Mouse (Mus musculus): ENCODE results near the gene Pip4k2b.
"Not testable (repeated sequence)": the region's sequence is repeated elsewhere in the genome, so short reads cannot be mapped to it uniquely, and the experiment has no call there.

The Pip4k2b gene

DNA sequence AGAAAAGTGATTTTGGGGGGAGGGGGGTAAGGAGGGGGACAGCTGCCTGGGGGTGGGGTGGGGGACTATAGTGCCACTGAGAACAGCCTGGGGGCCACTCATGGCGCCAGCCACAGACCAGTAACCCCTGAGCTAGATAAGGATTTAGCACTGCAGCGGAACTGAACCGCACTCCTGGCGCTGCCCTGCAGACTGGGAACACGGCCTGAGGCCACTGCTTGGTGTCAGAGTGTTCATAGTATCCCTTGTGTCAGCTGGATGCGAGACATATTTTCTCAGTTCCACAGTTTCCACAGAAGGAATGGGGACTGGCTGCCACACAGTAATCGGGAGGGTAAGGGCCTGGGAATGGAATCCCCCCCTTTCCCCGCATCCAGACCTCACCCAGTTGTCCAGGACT lies 28.5 kb downstream of the Pip4k2b start:
- no peak for DNase-seq (ENCODE audit: extremely low read depth, low read depth, low spot score)

DNA sequence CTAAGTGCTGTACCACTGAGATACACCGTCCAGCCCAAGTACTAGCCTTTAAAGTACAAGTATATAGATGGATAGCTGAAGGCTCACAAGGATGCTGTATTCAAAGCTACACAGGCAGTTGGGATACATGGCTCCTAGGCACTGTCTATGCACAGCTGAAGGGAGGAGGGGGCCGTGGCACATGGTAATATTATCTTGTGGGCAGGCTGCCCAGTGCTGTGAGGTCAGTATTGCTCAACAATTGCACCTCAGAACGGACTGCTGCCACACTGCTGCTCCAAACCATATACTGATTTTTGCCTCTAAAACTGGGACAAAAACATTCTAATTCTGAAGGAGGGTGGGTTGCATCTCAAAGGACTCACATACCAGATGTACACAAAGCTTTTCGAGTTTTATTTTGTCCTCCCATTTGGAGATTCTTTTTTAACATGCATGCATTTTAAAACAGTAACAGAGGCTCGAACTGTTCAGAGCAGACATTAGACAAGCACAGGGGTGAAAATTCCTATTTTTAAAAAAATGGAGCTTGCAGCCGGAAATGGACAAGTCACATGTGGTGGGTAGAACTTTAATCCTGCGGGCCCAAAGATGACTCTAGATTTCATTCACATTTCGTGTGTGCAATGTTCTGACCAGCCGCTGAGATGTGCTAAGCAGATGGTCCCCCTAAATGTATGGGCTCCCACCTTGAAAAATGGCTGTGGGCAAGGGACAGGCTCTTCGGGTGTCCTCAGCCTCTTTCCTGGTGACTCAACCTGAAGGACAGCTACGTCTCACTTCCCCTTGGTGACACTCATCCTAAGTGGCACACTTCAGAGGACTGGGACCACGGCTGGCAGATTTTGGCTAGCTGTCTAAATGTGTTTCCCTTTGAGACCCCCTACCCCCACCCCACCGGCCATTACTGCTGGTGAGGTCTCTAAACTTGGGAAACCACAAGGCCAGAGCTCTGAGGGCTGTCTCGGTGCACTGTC lies 29.4 kb downstream of the Pip4k2b start:
- DNase-seq (ENCODE audit: extremely low read depth, low read depth, low spot score), result no peak

DNA sequence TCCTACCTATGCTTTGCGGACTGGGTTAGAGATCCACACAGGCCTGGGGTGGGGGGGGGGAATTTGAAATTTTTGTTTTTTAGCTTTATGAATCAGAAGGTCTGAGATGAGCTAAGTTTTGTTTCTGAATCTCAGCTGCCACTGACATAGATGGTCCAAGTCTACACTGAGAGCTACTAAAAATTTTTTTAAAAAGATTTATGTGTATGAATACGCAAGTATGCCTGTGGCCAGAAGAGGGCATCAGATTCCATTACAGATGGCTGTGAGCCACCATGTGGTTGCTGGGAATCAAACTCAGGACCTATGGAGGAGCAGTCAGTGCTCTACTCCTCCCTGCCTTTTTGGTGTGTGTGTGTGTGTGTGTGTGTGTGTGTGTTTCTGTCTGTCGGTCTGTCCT lies 30.1 kb downstream of the Pip4k2b start:
- DNase-seq (ENCODE audit: extremely low read depth, low read depth, low spot score), result no peak

DNA sequence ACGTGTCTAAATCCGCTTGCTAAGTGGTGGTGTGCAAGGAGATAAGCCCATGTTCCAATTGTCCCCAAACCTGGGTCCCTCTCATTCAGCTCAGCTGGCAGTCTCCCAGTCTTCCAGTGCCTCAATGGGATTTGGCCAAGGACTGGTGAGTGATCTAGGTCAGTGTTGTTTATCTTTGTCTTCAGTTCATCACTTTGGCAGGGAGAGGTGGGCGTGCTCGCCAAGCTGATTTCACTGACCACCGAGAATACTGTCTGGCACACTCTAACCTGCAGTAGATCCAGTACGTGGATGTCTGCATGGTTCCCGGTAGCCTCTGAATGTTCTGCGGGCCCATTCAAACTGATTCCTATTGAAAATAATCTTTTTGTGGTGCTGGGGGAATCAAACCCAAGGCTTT lies 30.6 kb downstream of the Pip4k2b start:
- DNase-seq (ENCODE audit: extremely low read depth, low read depth, low spot score), result no peak

DNA sequence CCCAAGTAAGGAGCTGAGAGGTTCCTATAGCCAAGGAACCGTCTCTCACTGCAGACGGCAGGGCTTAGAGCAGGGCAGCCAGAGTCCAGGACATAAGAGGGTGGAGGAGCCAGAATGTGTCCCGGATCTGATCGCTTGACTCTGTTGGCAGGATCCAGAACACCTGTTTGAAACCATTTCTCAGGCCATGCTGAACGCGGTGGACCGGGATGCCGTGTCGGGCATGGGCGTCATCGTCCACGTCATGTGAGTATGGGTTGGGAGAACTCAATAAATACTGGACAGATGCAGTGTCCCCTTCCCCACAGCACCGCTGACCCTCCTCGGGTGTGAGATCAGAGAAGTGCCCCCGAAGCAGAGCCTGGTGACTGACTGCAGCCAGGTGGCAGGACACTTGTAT lies 32.2 kb downstream of the Pip4k2b start:
- no peak for DNase-seq (ENCODE audit: extremely low read depth, low read depth, low spot score)

DNA sequence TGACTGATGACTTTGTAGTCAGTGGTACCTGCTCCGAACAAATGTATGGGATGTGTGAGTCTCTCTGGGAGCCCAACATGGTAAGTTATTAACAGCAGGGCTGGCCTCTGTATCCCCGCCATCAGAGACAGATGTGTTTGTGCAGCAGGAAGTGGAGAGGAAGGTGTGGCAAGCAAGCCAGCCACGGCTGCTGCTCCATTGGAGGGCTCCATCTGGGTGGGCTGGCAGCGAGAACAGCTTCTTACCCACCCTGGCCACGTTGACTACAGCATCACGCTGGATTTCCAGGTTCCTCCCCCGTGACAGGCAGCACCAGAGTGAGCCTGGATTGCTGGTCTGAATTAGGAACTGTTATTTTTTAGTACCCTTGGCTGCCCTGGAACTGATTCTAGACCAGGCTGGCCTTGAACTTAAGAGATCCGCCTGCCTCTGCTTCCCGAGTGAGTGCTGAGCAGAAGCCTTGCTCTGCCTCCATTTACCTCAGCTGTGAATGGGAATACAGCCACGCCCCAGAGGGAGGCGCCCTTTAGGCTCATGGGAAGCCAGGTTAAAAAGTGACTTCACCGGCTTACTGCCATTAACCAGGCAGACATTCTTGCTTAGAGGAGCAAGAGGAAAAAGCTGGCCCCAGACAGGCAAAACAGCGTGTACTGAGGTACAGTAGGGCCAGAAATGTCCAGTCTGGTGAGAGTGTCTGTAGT lies 33.2 kb downstream of the Pip4k2b start:
- no peak for DNase-seq (ENCODE audit: extremely low read depth, low read depth, low spot score)

DNA sequence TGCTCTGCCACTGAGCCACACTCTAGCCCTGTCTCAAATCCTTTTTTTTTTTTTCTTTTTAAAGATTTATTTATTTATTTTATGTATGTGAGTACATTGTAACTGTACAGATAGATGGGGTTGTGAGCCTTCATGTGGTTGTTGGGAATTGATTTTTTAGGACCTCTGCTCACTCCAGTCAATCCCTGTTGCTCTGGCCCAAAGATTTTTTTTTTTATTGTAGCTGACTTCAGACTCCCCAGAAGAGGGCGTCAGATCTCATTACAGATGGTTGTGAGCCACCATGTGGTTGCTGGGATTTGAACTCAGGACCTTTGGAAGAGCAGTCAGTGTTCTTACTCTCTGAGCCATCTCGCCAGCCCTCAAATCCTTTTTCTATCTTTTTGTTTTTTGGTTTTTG lies 34.4 kb downstream of the Pip4k2b start:
- DNase-seq (ENCODE audit: extremely low read depth, low read depth, low spot score), result not testable (repeated sequence)

DNA sequence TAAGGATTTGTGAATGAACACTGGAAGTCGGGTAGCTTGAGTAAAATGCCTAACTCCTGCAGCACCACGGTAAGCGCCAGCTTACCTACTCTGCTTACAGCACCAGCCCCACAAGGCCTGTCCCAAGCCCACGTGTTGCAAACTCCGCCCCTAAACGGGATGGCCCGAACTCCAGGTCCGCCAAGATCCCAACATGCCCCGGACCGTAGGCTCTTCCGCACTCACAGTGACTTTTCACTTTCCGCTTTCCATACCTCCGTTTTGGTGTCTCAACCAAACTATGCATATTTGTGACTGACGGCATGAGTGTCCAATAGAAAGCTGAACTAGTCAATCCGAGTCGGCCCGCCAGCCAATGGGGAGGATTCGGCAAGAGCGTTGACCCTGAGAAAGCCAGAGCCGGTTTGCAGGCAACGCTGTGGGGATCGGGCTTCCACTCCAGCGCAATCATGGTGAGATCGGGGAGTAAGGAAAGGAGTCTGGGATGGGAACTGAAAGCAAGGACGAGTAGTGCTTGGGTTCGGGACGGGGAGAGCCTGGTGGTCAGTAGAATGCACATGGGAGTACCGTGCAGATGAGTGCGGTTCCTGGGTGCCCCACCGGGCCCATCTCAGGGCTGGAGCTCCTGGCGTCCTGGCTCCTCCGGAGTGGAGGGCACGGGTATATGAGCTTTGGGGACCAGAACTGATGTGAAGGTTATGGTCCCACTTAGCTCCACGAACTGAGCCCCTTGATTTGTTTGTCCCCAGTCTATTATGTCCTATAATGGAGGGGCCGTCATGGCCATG lies 41.3 kb downstream of the Pip4k2b start, which contains the start of gene Psmb3:
TSS of gene Psmb3 (plus strand) at position 361 of the 788 bp plus-strand sequence.
- peak; percentile 99 for DNase-seq (ENCODE audit: extremely low read depth, low read depth, low spot score)

DNA sequence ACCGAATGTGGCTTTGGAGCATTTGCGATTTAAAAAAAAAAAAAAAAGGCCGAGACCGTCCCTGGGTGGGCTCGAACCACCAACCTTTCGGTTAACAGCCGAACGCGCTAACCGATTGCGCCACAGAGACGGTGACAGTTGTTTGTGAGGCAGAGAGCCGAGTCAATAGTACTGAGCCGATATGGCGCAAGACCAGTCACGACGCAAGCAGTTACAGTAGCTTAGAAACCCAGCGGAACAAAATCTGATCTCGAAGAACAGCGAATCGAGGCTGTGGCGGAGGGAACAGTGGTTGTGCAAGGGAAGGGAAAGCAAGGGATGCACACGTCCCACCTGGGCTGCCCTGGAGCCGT lies 42.1 kb downstream of the Pip4k2b start:
- DNase-seq (ENCODE audit: extremely low read depth, low read depth, low spot score), result no peak

DNA sequence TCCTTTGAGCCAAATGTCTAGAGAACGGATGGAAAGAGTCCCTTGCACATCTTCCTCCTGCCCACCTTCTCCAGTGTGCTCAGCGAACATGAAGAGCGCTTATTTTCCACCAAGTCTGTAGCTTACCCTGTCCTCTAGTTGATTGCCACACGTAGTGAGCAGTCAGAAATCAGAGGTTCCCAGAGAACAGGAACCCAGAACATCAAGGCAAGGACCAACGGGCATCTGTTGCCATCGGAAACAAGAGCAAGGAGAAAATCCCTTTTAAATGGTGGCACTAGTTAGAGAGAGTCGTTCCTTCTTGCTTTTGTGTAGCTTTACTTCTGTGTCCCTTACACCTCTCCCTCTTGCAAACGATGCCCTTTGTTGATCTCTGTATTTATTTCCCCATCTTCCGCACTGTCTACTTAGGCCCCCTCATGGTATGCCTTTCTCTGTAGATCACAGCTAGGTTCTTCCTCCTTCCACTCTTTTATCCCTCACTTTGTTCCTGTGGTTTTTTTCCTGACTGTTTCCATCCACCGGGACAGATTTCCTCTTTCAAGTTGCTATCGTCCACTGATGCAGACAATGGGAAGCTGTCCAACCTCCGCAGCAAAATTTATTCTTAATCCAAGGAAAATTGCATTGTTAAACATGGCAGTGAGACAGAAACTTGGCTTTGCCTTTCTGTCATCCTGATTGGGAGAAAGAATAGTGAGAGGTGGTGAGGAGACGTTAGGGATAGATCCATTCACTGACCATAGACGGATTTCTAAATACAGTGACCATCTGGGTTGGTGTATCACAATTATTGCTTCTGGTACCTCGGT lies 42.7 kb downstream of the Pip4k2b start:
- no peak for DNase-seq (ENCODE audit: extremely low read depth, low read depth, low spot score)

DNA sequence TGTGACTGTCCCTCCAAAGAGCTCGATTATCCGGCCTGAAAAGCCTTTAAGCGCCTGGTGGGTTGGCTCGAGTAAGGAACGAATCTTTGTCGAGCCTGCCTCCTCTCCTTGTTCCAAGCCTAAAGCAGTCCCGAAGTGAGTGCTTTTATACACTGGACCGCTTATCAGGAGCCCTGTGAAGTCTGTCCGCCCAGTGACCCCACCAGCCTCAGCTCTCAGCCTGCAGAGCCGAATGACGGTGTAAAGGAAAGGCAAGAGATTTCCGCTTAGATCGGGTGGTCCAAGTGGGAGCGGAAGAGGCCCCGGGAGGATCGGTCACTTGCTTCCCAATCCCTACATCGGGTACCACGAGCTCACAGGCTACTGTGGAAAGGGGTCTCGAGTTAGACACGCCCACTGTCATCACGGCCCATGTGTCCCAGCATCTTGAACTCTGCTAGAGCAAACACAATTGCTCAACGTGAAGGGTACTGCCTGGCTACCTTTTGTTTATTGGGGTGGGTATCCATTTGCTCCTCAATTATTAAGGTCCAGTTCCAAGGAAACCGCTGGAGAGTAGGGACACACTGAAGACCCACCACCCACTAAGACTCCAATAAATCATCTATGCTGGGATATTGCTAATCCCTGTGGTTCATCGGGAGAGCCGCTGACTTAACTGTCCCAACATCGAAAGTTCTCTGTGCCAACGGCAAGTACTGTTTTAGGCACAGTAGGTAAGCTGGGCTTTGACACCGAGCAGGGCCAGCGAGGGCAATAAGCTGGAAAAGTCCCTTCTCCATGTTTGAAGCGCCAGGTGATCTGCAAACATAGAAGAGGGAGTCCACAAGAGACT lies 43.5 kb downstream of the Pip4k2b start:
- DNase-seq (ENCODE audit: extremely low read depth, low read depth, low spot score), result no peak

DNA sequence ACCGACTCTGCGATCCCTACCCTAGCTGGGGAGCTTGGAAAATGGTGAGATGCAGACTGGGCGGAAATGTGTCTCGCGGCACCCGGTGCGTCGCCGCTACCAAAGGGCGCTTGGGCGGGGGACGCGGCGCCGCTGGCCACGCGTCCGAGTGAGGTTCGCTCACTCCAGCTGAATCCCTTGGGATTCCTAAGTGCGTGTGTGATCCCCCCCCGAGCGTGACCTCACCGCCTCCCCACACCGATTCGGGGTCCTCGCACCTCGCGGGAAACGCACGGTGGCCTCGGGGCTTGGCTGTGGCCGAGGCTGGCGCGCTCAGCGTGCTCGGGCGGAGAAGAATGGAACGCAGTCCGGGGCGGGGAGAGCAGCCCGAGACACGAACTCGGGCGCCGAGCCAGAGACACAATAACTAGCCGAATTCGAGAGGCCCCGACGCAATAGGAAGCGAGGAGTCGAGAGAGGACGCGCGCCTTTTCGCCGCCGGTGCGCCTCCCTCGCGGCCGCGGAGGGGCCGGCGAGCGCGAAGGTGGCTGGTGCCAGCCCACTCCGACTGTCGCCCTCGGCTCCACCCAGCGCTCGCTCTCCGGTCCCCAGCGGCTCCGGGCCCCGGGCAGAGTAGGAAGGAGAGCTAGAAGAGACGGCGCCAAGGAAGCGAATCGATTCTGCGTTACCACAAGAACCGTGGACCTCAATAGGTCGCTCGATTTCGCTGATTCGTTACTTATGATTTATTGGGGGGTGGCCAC lies 44.3 kb downstream of the Pip4k2b start, which contains the start of gene Pcgf2:
TSS of gene Pcgf2 (minus strand) at position 495 of the 743 bp plus-strand sequence.
- no peak for DNase-seq (ENCODE audit: extremely low read depth, low read depth, low spot score)

DNA sequence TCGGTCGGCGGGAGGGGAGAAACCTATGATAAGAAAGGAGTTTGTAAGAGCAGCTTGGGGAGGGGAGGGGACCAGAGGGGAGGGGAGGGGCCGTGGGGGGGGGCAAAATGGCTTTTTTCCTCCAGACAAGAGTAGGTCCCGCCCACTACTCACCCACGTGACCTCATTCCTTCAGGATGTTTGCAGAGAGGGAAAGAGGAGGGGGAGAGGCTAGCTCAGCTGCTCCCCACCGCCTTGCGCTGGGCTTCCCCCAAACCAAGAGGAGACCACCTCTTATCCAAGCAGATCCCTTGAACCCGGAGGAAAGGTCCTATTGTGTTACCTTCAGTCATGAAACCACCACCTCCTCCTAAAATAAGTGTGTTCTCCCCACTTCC lies 44.9 kb downstream of the Pip4k2b start:
- DNase-seq (ENCODE audit: extremely low read depth, low read depth, low spot score), result no peak

DNA sequence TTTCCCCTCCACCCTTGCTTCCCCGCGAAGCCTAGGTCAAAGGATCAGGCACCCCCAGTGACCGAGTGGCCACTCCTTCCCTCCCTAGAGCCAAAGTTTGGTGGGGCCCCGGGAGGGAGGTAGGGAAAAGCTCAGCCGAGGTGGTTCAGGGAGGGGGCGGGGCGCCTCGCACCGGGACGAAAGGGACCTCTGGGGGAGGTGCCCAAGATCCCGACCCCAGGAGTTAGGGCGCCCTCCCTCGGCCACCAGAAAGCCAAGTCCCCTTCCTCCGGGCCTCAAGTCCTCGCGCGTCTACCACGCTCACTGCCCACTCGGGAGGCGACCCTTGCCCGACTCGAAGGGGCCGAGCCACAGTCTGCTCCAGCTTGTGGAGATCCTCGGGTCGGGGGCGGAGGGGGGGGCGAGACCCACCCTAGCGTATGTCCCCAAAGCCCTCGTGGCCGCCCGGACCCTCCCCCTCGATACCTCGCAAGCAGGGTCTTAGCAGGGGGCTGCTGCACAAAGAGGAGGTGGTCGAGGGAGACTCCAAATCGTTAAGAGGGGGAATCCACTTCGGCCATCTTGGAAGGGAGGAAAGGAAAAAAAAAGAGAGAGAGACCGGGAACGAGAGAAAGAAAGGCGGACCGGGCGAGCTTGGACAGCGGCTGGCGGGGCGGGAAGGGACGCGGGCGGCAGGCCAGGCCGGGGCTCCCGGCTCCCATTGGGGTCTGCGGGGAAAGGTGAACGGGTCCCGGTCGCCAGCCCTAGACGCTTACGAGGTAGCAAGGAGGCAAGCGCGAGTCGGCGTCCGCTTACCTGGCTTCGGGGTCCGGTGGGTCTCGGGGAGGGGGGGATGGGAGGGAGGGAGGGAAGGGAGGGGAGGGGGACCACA lies 45.5 kb downstream of the Pip4k2b start:
- no peak for DNase-seq (ENCODE audit: extremely low read depth, low read depth, low spot score)

DNA sequence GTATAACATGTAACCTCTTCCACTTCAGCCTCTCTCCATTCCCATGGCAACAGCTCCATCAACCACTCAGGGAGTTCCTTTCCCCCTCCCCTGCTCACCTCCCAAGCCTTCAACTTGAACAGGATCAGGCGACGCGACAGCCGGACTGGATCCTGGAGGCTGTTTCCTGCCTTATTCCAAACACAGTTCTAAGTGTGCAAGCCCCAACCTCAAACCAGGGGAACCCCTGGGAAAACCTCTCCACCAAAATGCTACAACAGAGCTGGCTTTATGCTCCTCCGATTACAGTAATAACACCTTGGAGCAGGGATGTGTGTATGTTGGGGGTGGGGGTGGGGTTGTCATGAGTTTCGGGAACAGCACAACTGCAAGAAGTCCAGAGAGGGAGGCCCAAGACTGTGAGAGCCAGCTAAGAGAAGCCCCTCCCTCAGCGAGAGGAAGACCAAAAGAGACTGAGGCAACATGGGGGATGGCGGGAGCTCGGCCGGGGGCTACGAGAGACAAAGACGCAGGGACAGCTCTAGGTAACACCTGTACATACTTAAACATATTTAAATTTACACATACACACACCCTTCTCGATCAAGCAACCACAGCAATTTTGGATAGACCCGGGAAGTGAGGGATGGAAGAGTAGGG lies 46.5 kb downstream of the Pip4k2b start:
- no peak for DNase-seq (ENCODE audit: extremely low read depth, low read depth, low spot score)

DNA sequence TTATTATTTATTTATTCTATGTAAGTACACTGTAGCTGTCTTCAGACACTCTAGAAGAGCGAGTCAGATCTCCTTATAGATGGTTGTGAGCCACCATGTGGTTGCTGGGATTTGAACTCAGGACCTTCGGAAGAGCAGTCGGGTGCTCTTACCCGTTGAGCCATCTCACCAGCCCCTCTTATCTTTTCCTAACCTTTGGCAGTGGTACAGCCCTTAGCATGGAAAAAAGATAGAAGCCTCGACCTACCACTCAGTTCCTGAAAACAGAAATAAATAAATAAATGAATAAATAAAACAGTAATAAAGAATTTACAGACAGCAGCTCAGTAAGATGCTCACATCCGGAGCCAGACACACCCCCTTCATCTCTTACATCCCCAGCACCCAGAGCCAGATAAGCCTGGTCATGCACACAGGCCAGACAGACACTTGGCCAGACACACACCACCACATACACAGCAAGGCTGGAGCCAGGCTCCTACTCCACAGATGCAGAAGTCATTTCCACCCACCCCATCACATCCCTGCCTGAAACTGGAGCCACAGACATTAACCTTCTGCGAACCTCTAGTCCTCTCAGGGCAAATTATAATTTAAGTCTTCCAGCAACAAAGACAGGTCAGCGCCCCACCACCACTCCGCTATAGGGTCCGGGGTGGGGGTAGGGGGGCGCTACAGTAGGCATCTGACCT lies 47.2 kb downstream of the Pip4k2b start:
- DNase-seq (ENCODE audit: extremely low read depth, low read depth, low spot score), result no peak

DNA sequence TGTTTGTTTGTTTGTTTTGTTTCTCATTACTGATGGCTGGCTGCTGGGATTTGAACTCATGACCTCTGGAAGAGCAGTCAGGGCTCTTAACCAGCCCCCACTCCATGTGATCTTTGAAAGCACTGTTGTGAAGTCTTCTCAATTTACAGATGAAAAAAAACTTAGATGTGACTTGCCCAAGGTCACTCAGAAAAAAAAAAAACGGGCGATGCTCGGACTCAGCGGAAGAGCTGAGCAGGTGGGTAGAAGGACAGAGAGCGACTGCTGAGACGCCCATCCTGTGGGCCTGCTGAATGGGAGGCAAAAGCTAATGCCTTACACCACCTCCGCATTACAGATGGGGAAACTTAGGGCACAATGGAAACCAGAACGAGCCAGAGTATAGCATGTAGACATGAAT lies 47.8 kb downstream of the Pip4k2b start:
- DNase-seq (ENCODE audit: extremely low read depth, low read depth, low spot score), result no peak

All from fat pad, adult 2 months (tissue).